Mouse (Mus musculus): ENCODE measurements around the gene Kif21a.

DNA sequence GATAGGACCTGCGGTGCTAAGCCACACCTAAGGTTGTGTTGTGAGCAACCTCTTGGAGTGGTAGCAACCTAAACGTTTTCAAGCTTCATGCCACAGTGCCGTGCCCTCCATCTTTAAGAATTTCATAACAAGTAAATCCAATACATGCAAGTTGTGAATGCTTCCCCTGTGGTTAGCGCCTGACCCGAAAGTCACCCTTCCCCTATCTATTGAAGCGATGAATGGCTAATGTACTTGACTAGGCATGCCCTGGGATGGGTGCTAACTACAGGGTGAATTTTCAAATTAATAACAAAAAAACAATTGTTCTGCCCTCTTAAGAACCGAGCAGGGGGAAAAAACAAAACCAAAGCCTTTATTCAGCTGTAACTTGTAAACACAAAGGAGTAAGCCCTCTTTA is 39.7 kb upstream of the Kif21a start:
- TF ChIP-seq POLR2A (IDR thresholded peaks at IDR 0.05; ENCODE audit: borderline replicate concordance, control insufficient read depth, low read depth, low read length) (no peak), CTCF (IDR thresholded peaks at IDR 0.05; ENCODE audit: control insufficient read depth, insufficient read depth, low read length) (no peak)
